Mouse (Mus musculus) forebrain, embryonic 16.5 days (tissue): ENCODE data around the gene Gm21985. TPM values are rescaled to one million over a fixed set of nuclear protein-coding genes. Genes with fewer than 3 reads are reported as not detected.

ENCODE experiments used
- ATAC-seq: fragments of 200-750 bp; cut with Nextera tagmentation; 2 replicates; pipeline ENCODE4 v1.8.0; 2017; ENCODE audit warnings: mild to moderate bottlenecking, moderate library complexity
- H3K27ac ChIP-seq: fragments of 300-500 bp; sonication (generic); 2 replicates; pipeline ENCODE4 v1.5.1; 2014; ENCODE audit warnings: low read length, control low read depth
- H3K27me3 ChIP-seq: fragments of 300-500 bp; sonication (generic); replicated peaks from 2 replicates; pipeline ENCODE4 v1.6.1; 2014; ENCODE audit warnings: low read length; ENCODE audit not compliant: control insufficient read depth, insufficient read depth
- H3K36me3 ChIP-seq: fragments of 300-500 bp; sonication (generic); 2 replicates; pipeline ENCODE4 v1.6.1; 2014; ENCODE audit not compliant: control insufficient read depth, insufficient read depth
- H3K4me1 ChIP-seq: fragments of 300-500 bp; sonication (generic); replicated peaks from 2 replicates; pipeline ENCODE4 v1.6.1; 2014; ENCODE audit warnings: low read length; ENCODE audit not compliant: control insufficient read depth, insufficient read depth
- H3K4me2 ChIP-seq: fragments of 300-500 bp; sonication (generic); 2 replicates; pipeline ENCODE4 v1.6.1; 2014; ENCODE audit warnings: mild to moderate bottlenecking, low read length, control low read depth
- H3K4me3 ChIP-seq: fragments of 300-500 bp; sonication (generic); replicated peaks from 2 replicates; pipeline ENCODE4 v1.5.1; 2014; ENCODE audit warnings: mild to moderate bottlenecking, low read length, control low read depth
- H3K9ac ChIP-seq: fragments of 300-500 bp; sonication (generic); replicated peaks from 2 replicates; pipeline ENCODE4 v1.6.1; 2014; ENCODE audit warnings: low read depth, low read length, control low read depth
- H3K9me3 ChIP-seq: fragments of 300-500 bp; sonication (generic); 2 replicates; pipeline ENCODE4 v1.6.1; 2016; ENCODE audit warnings: low read length; ENCODE audit not compliant: control insufficient read depth
- WGBS: fragments of 180-500 bp; shearing (Covaris S2); extraction: QIAGEN DNeasy Blood & Tissue Kit; methylation state at CpG from one replicate; pipeline ENCODE4 v1.1.7; 2014; 5-methylcytosine and 5-hydroxymethylcytosine counted together
- polyA plus RNA-seq: library from polyadenylated mRNA; unstranded; fragments of >200 nt; fragmentation: Nextera tagmentation; extraction: Ambion mirVana; gene quantifications from 2 replicates; pipeline ENCODE4 v1.2.1, GENCODE M21; 2015

The Gm21985 gene
- polyA plus RNA-seq, 1 experiment from 2014 or later, result not detected

DNA sequence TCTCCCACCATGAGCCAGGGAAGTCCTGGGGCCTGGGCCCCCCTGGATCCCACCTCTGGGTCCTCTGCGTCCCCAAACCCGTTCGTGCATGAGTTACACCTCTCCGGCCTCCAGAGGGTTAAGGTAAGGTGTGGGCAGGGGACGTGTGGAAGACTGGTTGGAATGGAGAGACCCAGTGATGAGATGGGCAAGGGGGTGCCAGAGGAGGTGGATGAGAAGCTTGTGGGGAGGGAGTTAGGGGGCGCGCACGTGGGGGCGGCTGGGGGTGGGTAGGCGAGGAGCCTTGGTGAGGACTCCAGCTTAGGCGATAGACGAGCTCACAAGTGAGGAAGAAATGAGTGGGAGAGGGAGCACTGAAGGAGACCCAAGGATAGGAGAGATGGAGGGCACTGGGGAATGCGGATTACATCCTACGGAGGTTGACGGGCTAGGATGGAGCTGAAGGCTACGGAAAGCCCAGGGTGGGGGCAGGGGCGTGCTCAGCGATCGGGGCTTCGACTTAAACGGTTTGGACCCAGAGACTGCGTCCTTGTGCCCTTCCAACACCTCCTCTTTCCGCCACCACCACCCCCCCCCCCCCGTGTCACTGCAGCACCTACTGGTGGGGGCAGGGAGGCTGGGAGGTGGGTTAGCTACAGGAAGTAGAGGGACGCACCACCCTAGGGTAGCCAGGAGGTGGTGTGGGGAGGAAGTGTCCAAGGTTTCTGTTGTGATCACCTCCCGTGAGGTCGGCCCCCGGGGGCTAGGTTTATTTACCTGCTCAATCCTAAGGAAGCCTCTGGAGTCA is 26.0 kb upstream of the Gm21985 start:
- no peaks in the 10 kb centered on the region for H3K27me3 ChIP-seq
- peak overlapping the region; percentile 90 for H3K4me2 ChIP-seq
- WGBS, result under 1% methylated on average over 26 of the region's 28 CpGs
- ATAC-seq, result peak; percentile 49
- peak overlapping the region; percentile 94 for H3K9ac ChIP-seq
- peak overlapping the region; percentile 95 for H3K4me3 ChIP-seq
- H3K36me3 ChIP-seq, result peaks cover 3% of the 10 kb centered on the region; the same call in 1 of the 2 replicates
- H3K27ac ChIP-seq, result peak overlapping the region; percentile 95
- no peaks in the 10 kb centered on the region for H3K9me3 ChIP-seq
- H3K4me1 ChIP-seq, result peaks cover 13% of the 10 kb centered on the region

- H3K36me3 ChIP-seq, result peaks cover 3% of the 10 kb centered on the region; the same call in 1 of the 2 replicates
- H3K9ac ChIP-seq, result no peak overlapping the region
- ATAC-seq, result no peak
- no peak overlapping the region for H3K27ac ChIP-seq
- H3K4me1 ChIP-seq, result peaks cover 13% of the 10 kb centered on the region
- H3K9me3 ChIP-seq, result no peaks in the 10 kb centered on the region
- no peaks in the 10 kb centered on the region for H3K27me3 ChIP-seq
- H3K4me2 ChIP-seq, result no peak overlapping the region
- WGBS, result 85% methylated on average over 14 of the region's 14 CpGs
- H3K4me3 ChIP-seq, result no peak overlapping the region
Observed at GRCm38 (mm10) chr2:112241787-112242186, 24.3 kb upstream of the Gm21985 start.

DNA sequence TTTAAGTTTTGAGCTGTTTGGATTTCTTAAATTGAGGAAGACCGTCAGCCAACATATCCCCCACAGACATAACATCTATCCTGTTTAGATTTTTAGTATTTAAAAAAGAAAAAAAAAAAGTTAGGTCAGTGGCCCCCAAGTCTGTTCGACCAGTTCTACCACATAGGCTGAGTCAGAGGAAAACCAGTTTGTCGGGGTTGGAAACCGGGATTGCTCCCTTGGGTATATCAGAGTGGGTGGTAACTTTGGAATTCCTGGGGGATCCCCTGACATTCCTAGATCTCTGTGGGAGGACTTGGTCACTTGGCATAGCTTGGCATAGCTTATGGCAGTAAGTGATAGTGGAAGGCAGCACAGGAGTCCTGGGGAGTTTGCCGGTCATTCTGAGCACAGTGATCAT is 20.8 kb upstream of the Gm21985 start:
- Histone ChIP-seq H3K4me1 (peaks cover 7% of the 10 kb centered on the region), H3K9me3 (no peaks in the 10 kb centered on the region), H3K9ac (no peak overlapping the region), H3K4me2 (no peak overlapping the region), H3K4me3 (no peak overlapping the region), H3K36me3 (peaks cover 3% of the 10 kb centered on the region; the same call in 1 of the 2 replicates), H3K27ac (no peak overlapping the region), H3K27me3 (no peaks in the 10 kb centered on the region)
- 94% methylated on average over 5 of the region's 5 CpGs for WGBS
- no peak for ATAC-seq

GRCm38 (mm10) chr2:112246193-112246592 is 19.9 kb upstream of the Gm21985 start:
- no peak overlapping the region for H3K4me3 ChIP-seq
- H3K27ac ChIP-seq, result no peak overlapping the region
- H3K36me3 ChIP-seq, result peaks cover 3% of the 10 kb centered on the region; the same call in 1 of the 2 replicates
- H3K9me3 ChIP-seq, result no peaks in the 10 kb centered on the region
- no peaks in the 10 kb centered on the region for H3K27me3 ChIP-seq
- H3K4me2 ChIP-seq, result no peak overlapping the region
- H3K4me1 ChIP-seq, result no peaks in the 10 kb centered on the region
- ATAC-seq, result no peak
- 98% methylated on average over 6 of the region's 6 CpGs for WGBS
- no peak overlapping the region for H3K9ac ChIP-seq

- Histone ChIP-seq H3K27ac (no peak overlapping the region), H3K36me3 (peaks cover 3% of the 10 kb centered on the region; the same call in 1 of the 2 replicates), H3K27me3 (no peaks in the 10 kb centered on the region), H3K4me3 (no peak overlapping the region), H3K4me2 (no peak overlapping the region), H3K9ac (no peak overlapping the region), H3K4me1 (no peaks in the 10 kb centered on the region), H3K9me3 (no peaks in the 10 kb centered on the region)
- WGBS, result 90% methylated on average over 10 of the region's 10 CpGs
- no peak for ATAC-seq
Observed at GRCm38 (mm10) chr2:112247323-112247722, 18.8 kb upstream of the Gm21985 start.

GRCm38 (mm10) chr2:112249780-112250453 is 16.2 kb upstream of the Gm21985 start:
- no peak overlapping the region for H3K4me3 ChIP-seq
- ATAC-seq, result no peak
- no peaks in the 10 kb centered on the region for H3K4me1 ChIP-seq
- no peak overlapping the region for H3K4me2 ChIP-seq
- H3K27me3 ChIP-seq, result no peaks in the 10 kb centered on the region
- no peak overlapping the region for H3K27ac ChIP-seq
- 92% methylated on average over 10 of the region's 10 CpGs for WGBS
- no peak overlapping the region for H3K9ac ChIP-seq
- no peaks in the 10 kb centered on the region for H3K36me3 ChIP-seq
- no peaks in the 10 kb centered on the region for H3K9me3 ChIP-seq

DNA sequence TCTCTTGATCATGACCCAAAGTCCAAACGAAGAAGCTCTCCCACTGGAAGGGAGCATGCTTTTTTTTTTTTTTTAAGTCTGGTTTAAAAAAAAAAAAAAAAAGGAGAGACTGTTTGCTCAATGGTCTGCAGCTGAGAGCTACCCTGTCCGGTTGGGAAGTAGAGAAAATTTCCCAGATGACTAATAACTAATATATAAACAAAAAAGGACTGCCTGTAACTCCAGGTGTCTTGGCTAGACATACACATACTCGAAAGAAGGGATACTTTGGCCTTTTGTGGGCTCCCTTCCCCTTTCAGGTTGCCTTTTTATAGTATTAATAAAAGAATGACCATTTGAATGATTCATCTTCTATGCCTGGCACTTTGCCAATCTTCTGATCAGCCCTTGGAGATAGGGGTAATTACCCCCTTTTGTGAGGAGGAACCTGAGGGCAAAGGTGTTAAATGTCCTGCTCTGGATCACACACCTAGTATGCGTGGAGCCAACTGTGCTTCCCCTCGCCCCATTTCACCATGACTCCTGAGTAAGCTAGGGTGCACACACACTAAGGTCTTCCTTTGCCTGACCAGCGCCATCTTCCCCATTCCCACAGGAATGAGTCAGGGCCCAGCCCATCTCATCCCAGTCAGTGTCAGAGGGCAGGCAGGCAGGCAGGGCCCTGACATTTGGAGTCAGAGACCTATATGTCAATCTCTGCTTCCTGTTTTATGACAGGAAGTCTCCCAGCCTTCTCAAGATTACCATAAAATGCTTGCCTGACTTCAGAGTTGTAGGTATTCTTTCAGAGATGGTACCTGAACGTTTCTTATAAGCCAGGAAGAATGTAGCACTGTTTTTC is 11.2 kb upstream of the Gm21985 start:
- Histone ChIP-seq H3K4me3 (no peak overlapping the region), H3K9me3 (no peaks in the 10 kb centered on the region), H3K36me3 (no peaks in the 10 kb centered on the region), H3K9ac (no peak overlapping the region), H3K4me1 (no peaks in the 10 kb centered on the region), H3K4me2 (no peak overlapping the region), H3K27ac (no peak overlapping the region), H3K27me3 (no peaks in the 10 kb centered on the region)
- no peak for ATAC-seq
- 68% methylated on average over 7 of the region's 7 CpGs for WGBS

- H3K9me3 ChIP-seq, result no peaks in the 10 kb centered on the region
- no peaks in the 10 kb centered on the region for H3K27me3 ChIP-seq
- no peak for ATAC-seq
- H3K4me3 ChIP-seq, result no peak within 1 kb of the TSS
- WGBS, result 77% methylated on average over 10 of the region's 10 CpGs
- H3K27ac ChIP-seq, result no peak within 1 kb of the TSS
- no peak within 1 kb of the TSS for H3K9ac ChIP-seq
- H3K4me1 ChIP-seq, result peaks cover 9% of the 10 kb centered on the region
- H3K36me3 ChIP-seq, result no peaks in the 10 kb centered on the region
- no peak within 1 kb of the TSS for H3K4me2 ChIP-seq
Observed at GRCm38 (mm10) chr2:112259241-112259962, 6.7 kb upstream of the Gm21985 start, which contains the start of gene Nutm1. TSS of gene Nutm1 (minus strand) at chr2:112259291.
